Mouse (Mus musculus) thymus, adult 2 months (tissue): ENCODE data around the gene Hcn1.

Source experiments
- CTCF ChIP-seq: fragments of 200-500 bp; IDR thresholded peaks from 2 replicates; pipeline ENCODE4 v1.5.1; 2012; ENCODE audit warnings: mild to moderate bottlenecking, control low read depth, low read length, moderate library complexity, borderline replicate concordance; ENCODE audit not compliant: control insufficient read depth, poor library complexity, insufficient read depth; ENCODE audit errors: extremely low read depth
- POLR2A ChIP-seq: fragments of 200-500 bp; IDR thresholded peaks from 2 replicates; pipeline ENCODE4 v1.6.1; 2012; ENCODE audit warnings: mild to moderate bottlenecking, low read length, control low read depth, moderate library complexity; ENCODE audit not compliant: control insufficient read depth, poor library complexity, insufficient read depth; ENCODE audit errors: extremely low read depth

DNA sequence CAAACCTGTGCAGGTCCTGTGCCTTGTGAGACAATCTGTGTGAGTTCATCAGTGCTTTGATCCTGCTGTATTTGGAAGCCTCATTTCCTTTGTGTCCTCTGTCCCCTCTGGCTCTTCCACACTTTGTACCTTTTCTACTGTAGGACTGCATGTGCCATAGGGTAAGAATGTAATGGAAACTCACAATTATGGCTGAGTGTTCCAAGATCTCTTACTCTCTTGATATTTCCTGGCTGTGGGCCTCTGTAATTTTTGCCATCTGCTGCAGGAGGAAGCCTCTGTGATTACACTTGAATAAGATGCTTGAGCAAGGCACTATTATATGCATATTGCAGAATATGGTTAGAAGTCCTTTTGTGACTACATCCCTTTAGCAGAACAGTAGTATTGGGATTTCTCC lies 240.2 kb downstream of the Hcn1 start:
- TF ChIP-seq CTCF (no peak), POLR2A (no peak)
